9 mouse cellular contexts compared by ENCODE assay signal in the genomic region with DNA sequence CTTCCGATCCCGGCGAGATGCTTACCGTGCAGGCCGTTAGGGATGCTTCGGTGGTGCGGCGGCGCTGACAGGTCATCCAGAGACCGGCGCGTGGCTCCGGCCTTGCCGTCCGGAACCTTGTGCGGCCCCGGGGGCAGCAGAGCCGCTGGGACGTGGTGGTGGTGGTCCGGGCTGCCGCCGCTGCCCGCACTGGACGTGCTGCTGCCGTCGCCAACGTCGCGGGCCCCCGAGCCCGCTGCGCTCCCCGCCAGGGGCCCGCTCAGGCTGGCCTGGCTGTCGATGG. TPM values are rescaled to one million over a fixed set of nuclear protein-coding genes. Genes with fewer than 3 reads are reported as not detected.
A peak's percentile ranks its signal among the peaks of the same experiment; 100 is the strongest.
DNase-seq lines count a peak whose midpoint lies in the region; ATAC-seq lines count a peak whose summit lies in the region.
"Had no signal": no experiment of that assay in that cellular context is flagged by ENCODE, and none has a peak within 500 bp of the region (broad histone marks: within the 10 kb centered on the region; RNA-seq: fewer than 3 reads in every experiment).

No protein-coding gene starts in this region.

- peaks cover 12% of the 10 kb centered on the region for H3K27me3 ChIP-seq in heart, embryonic 10.5 days (ENCODE audit: insufficient read depth, poor library complexity, severe bottlenecking)
- peaks cover 77% of the 10 kb centered on the region for H3K27me3 ChIP-seq in liver, embryonic 13.5 days
- H3K27me3 ChIP-seq: Patski had no signal

- intact Hi-C loops in heart, postnatal 14 days (cut with DNase I) = loop anchor here (5.0 kb wide), 1 partner anchor 37 kb away; no protein-coding TSS in a partner anchor

- peak overlapping the region; percentile 93 for H3K27ac ChIP-seq in heart, embryonic 10.5 days
- no peak overlapping the region for H3K27ac ChIP-seq in liver, embryonic 13.5 days

- peaks cover 94% of the 10 kb centered on the region for H3K4me1 ChIP-seq in heart, embryonic 10.5 days
- peaks cover 84% of the 10 kb centered on the region for H3K4me1 ChIP-seq in liver, embryonic 13.5 days (replicated peaks)

- H3K4me2 ChIP-seq in liver, embryonic 13.5 days = peak overlapping the region; percentile 94

- H3K4me3 ChIP-seq in heart, embryonic 10.5 days = peak overlapping the region; percentile 86
- peak overlapping the region; percentile 67 for H3K4me3 ChIP-seq in liver, embryonic 13.5 days (replicated peaks)

- DNase-seq in heart, embryonic 10.5 days (ENCODE audit: low spot score) = no peak
- no peak for DNase-seq in heart, postnatal 14 days
- DNase-seq in urinary bladder, adult 2 months (ENCODE audit: low spot score) = peak; percentile 36
- no peak for DNase-seq in urinary bladder, postnatal 4 days (ENCODE audit: low spot score in 2 of 2)
- no peak for DNase-seq in liver, embryonic 13.5 days
- DNase-seq in left cerebral cortex, adult 8-10 months (ENCODE audit: low spot score in 2 of 2) = no peak
- no peak for DNase-seq in urinary bladder, postnatal 14 days (ENCODE audit: low spot score)

- 2% methylated on average over 35 of the region's 35 CpGs for WGBS in heart, embryonic 10.5 days
- WGBS in liver, embryonic 13.5 days (ENCODE audit: insufficient replicate concordance) = 2% methylated on average over 35 of the region's 35 CpGs

- H3K9ac ChIP-seq in liver, embryonic 13.5 days = peak overlapping the region; percentile 76

- H3K9me3 ChIP-seq in heart, embryonic 10.5 days = no peaks in the 10 kb centered on the region
- H3K9me3 ChIP-seq in liver, embryonic 13.5 days (replicated peaks) = no peaks in the 10 kb centered on the region

- ATAC-seq in liver, embryonic 13.5 days (ENCODE audit: low read depth) = no peak
- no peak for ATAC-seq in granulocyte monocyte progenitor cell, adult 5-6 weeks (replicated peaks; ENCODE audit: poor library complexity, severe bottlenecking)
- ATAC-seq: Patski had no signal

- no peaks in the 10 kb centered on the region for H3K36me3 ChIP-seq in heart, embryonic 10.5 days
- no peaks in the 10 kb centered on the region for H3K36me3 ChIP-seq in liver, embryonic 13.5 days

RNA-seq across cellular contexts. Expression of gene Ccdc85c, which starts 1.0 kb away (rescaled TPM):
- 5.7 and 6.7 TPM in 2 replicates for polyA plus RNA-seq in heart, embryonic 10.5 days (2016; fragmentation: Nextera tagmentation; extraction: Ambion mirVana)
- 10 to 100 TPM; 33.2 to 35.2 TPM for total RNA-seq in heart, postnatal 14 days (2021)
- 14.6 and 23.1 TPM in 2 replicates for polyA plus RNA-seq in urinary bladder, adult 2 months (2012; rRNA removed)
- polyA plus RNA-seq in liver, embryonic 13.5 days (2015; fragmentation: Nextera tagmentation; extraction: Ambion mirVana) = 2.3 and 2.6 TPM in 2 replicates
- 0.95 and 1.7 TPM in 2 replicates for total RNA-seq in granulocyte monocyte progenitor cell, adult 5-6 weeks (2014; fragmentation: Nextera tagmentation)
- total RNA-seq in granulocyte monocyte progenitor cell, adult 5-6 weeks (2017) = 0.90 and 2.4 TPM in 2 replicates
- total RNA-seq in left cerebral cortex, adult 8-10 months (2022) = 10 to 100 TPM; 71.7 to 85.8 (median 80.1) TPM

RNA-seq across cellular contexts. Expression of gene Hhipl1, which starts 31.8 kb away (rescaled TPM):
- 0.28 and 0.64 TPM in 2 replicates for polyA plus RNA-seq in heart, embryonic 10.5 days (2016; fragmentation: Nextera tagmentation; extraction: Ambion mirVana)
- 1 to 10 TPM; 1.7 TPM for total RNA-seq in heart, postnatal 14 days (2021)
- polyA plus RNA-seq in urinary bladder, adult 2 months (2012; rRNA removed) = 2.9 and 3.2 TPM in 2 replicates
- polyA plus RNA-seq in liver, embryonic 13.5 days (2015; fragmentation: Nextera tagmentation; extraction: Ambion mirVana) = not detected in 2 replicates
- total RNA-seq in granulocyte monocyte progenitor cell, adult 5-6 weeks (2014; fragmentation: Nextera tagmentation) = not detected in 2 replicates
- not detected in 2 replicates for total RNA-seq in granulocyte monocyte progenitor cell, adult 5-6 weeks (2017)
- total RNA-seq in left cerebral cortex, adult 8-10 months (2022) = 10 to 100 TPM in 3 of 4 experiments, 1 to 10 TPM in 1; 9.4 to 11.2 (median 10.7) TPM

RNA-seq across cellular contexts. Expression of gene Cyp46a1, which starts 59.9 kb away (rescaled TPM):
- polyA plus RNA-seq in heart, embryonic 10.5 days (2016; fragmentation: Nextera tagmentation; extraction: Ambion mirVana) = 4.4 and 5.9 TPM in 2 replicates
- total RNA-seq in heart, postnatal 14 days (2021) = 1 to 10 TPM in 1 of 2 experiments, under 1 TPM in 1; 0.54 to 1.7 TPM
- polyA plus RNA-seq in urinary bladder, adult 2 months (2012; rRNA removed) = 7.4 and 8.3 TPM in 2 replicates
- 0.30 and 0.41 TPM in 2 replicates for polyA plus RNA-seq in liver, embryonic 13.5 days (2015; fragmentation: Nextera tagmentation; extraction: Ambion mirVana)
- not detected in 2 replicates for total RNA-seq in granulocyte monocyte progenitor cell, adult 5-6 weeks (2014; fragmentation: Nextera tagmentation)
- total RNA-seq in granulocyte monocyte progenitor cell, adult 5-6 weeks (2017) = not detected in 2 replicates
- total RNA-seq in left cerebral cortex, adult 8-10 months (2022) = 100 to 1,000 TPM; 254 to 259 (median 256) TPM

Comparison
In these comparisons a context has a peak if more than half of its experiments do, and no peak if none do; other contexts are left out.
1. RNA of gene Ccdc85c, which starts 1.0 kb away (total RNA-seq): 71.7 to 85.8 TPM in left cerebral cortex, adult 8-10 months and 33.2 to 35.2 TPM in heart, postnatal 14 days; 0.90 to 2.4 TPM in granulocyte monocyte progenitor cell, adult 5-6 weeks; every median in the first group is over 10 times any median in the second.
2. RNA of gene Cyp46a1, which starts 59.9 kb away (total RNA-seq): 254 to 259 TPM in left cerebral cortex, adult 8-10 months; 0.54 to 1.7 TPM in heart, postnatal 14 days and not detected in granulocyte monocyte progenitor cell, adult 5-6 weeks; every median in the first group is over 10 times any median in the second.